Mouse (Mus musculus) cerebellum, postnatal 10 days (tissue): ENCODE results near the gene Haghl.

Source experiments
- DNase-seq, 2 experiments: peaks; one replicate each; pipeline ENCODE4 v3.0.0; 2021; ENCODE audit warnings: mixed read lengths in 2 of 2

Gene Haghl

DNA sequence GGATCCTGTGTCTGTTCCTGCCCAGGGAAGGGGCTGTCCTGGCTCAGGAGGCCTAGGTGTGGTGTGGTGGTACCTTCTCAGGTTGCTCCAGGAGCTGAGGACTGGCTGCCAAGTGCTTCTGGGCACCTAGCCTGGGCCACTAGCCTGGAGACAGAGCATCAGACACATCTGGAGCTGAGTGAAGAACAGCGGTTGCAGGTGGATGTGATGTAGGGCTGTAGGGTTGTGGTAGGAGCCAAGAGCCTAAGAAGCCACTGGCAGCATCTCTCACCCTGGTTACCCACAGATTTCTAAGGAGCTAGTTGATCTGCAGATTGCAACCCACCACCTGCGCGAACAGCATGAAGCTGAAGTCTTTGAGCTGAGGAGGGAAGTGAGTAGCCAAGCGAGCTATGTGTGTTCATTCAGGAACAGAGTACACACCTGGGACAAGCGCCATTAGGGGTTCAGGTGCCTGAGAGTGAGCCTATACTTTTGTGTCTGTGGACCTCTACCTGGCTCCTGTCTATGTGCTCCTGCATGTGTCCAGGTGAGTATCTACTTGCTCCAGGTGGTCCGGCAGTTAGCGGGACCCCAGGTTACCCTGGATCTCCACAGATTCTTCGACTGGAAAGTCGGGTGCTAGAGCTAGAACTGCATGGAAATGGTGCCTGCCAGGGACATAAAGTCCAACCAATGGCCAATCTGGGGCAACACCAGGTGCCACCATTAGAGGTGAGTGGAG lies 1.5 kb upstream of the Haghl start:
- DNase-seq = no peak

DNA sequence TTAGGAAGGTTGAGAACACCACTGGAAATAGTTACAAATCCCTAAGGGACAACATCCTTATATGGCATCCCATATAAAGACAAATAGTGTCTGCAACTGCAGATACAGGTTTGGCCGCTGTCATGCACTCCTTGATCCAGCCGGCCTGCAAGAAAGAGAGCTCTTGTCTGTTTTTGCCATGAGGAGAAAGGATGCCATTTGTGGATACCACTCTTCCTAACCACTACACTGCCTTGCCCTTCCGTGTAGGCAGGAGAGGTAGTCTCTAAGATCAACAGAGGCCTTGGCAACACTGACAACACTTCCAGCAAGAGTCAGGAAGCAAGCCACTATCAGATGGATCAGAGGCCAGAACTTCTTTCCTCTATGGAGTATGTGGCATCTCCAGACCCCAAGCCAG lies 807 bp upstream of the Haghl start, which contains the start of gene Ccdc78:
TSS of gene Ccdc78 (plus strand) at position 301 of the 400 bp plus-strand sequence.
- DNase-seq = no peak

DNA sequence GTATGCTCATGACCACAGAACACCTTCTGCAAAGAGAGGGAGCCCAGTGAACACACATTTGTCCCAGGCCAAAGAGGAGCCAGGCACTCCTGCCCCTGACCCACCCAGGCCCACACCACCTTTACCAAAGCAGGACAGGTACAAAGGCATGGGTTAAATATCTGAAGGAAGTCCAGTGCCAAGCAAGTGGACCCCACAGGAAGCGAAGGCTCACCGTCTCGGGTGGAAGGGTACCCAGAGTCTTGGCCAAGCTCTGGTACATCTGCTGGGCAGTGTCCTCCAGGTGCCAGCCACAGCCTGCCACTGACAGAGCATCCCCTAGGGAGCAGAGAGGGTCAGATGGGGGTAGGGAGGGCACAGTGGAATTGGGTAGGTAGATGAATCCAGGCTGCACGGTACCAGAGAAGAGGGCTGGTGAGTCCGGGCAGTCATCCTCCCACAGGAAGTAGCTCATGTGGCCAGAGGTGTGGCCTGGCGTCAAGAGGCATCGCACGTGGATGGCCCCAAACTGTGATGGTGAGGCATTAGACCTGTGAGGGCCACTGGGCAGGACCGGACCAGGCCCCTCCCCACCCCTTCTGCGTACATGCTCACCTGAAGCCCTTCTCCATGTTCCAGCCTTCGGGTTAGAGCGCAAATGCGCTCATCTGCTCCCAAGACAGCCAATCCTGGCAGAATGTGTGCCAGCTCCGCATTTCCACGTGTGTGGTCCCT lies 1.5 kb downstream of the Haghl start:
- DNase-seq = no peak

DNA sequence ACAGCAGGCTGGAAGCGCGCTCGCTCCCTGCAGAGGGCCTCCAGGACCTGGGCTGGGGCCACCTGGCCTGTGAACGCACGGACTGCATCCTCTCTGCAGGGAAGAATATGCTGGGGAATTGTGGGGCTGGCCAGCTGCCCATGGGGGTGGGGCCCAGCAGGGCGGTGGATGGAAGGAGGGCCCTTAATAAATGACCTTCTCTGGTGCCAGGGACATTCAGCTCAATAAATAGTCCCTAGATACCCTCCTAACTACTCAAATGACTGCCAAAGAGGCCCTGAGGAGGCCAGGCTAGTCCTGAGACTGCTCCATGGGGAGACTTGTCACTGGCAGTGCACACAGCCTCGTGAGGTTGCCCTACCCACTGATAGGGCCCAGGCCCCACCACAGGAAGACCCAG lies 2.4 kb downstream of the Haghl start:
- DNase-seq = peak in 1 of 2 experiments; percentile 63

DNA sequence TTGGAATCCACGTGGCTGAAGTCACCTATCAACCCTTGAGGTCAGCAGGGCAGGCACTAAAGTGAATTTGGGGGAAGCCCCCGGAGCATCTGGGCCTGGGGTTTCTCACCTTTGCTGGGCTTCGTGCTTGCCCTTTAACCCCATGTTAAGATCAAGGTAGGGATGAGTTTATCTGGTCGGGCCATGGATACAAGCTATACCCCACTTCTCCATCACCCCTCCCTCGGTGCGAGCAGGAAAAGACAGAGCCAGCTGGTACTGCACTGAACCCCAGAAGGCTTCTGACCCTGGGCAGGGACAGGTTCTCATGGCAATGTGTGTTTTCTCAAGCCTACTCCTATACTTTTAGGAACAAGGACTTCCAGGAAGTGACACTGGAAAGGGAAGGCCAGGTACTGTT lies 4.1 kb downstream of the Haghl start:
- no peak for DNase-seq

DNA sequence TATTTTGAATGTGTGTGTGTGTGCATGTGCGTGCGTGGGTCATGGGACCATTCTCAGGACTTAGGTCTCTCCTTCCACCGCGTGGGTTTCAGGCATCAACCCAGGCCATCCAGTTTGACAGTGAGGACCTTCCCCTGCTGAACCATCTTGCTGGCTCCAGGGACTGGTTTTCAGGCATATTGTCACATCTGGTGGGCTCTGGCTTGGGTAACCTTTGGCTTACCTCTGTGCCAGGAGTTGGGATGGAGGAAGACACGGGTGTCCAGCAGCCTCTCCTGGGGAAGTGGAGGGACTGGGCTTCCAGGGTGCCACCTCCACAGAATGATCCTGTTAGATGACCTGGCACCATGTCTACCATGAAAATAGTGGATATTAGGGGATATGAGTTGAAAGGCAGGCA lies 7.5 kb downstream of the Haghl start:
- DNase-seq = no peak

DNA sequence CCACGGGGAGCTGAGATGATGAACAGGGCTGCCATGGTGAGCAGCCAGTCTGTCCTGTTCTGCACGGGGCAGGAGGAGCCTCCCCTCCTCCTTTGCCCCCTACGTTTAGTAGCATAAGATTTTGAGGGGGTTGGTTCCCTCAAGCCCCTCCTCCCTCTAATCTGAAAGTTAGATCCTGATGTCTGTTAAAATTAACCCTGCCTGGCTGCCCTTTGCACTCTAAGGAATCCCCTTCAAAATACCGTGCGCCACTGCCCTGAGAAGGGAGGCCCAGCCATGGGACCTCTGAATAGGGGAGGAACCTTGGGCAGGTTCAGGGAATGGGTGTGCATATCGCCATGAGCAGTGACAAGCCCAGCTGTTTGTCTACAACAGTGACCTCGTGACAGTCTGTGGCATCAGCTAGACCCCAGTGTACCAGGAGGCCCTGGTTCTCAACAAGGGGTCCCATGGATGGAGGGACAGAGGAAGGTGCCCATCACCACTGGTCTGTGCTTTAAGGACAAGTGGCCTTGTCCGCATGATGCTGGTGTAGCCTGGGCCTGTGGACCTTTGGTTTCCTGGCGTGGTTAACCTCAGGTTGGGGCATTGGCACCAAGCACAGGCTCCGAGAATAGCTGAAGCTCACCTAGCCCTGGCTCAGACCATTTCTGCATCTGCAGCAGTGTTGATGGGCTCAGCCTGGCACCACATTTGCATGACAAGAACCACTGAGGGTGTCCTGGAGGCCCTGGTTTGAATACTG lies 10.0 kb downstream of the Haghl start:
- DNase-seq = no peak

DNA sequence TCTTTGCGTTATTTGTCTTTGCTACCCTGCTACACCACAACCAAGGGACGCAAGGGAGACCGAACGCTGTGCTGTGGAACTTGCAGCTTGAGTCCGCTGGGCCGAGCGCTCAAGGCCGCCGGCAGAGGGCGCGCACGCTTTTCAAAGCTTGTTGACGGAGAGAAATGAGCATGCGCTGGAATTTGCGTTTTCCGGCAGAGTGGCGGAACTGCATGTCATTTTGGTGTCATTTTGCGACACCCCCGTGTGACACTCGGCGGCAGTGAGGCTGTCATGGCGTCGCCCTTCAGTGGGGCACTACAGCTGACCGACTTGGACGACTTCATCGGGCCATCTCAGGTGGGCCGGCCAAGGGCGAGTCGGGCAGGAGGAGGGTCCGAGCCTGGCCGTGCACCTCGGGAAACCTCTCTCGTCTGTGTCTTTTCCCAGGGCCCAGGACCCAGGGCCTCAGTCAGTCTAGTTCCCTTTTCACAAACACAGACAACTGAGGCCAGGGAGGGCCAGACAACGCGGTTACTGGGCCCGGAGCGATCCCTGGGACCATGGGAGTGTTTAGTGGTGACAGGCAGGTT lies 11.8 kb downstream of the Haghl start, which contains the start of gene Narfl:
TSS of gene Narfl (plus strand) at position 228 of the 572 bp plus-strand sequence.
- DNase-seq = peak; percentile 99

DNA sequence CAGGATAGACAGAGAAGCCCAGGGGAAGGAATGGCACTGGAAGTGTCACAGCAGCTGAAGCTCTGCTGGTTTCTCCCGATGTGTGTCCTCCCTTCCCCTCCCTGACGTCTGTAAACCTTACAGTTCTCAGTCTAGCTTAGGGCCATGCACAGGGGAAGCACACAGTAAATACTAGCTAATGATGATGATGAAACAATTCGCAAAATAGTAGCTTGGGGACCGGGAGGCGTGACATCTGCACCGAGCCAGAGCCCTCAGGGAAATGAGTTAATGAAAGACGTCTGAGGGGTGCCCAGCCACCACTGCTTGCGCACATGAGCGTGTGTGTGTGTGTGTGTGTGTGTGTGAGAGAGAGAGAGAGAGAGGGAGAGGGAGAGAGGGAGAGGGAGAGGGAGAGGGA lies 16.1 kb downstream of the Haghl start:
- no peak for DNase-seq

DNA sequence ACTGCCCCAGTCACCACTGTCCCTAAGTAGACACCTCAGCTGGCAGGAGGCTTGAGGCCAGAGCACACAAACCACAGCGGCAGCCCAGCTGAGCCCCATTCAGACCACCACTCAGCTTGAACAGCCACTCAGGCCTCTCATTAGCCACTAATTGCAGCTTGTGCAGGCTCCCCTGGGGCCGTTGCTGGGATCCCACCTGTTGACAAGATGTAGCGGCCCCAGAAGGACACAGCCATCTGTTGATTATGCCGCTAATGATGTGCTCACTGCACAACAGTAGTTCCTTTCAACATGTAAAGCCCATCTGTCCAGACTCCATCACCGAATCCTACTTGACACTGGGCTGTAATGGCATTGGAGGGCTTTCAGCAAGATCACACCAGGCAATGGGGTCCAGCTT lies 19.6 kb downstream of the Haghl start:
- no peak for DNase-seq

DNA sequence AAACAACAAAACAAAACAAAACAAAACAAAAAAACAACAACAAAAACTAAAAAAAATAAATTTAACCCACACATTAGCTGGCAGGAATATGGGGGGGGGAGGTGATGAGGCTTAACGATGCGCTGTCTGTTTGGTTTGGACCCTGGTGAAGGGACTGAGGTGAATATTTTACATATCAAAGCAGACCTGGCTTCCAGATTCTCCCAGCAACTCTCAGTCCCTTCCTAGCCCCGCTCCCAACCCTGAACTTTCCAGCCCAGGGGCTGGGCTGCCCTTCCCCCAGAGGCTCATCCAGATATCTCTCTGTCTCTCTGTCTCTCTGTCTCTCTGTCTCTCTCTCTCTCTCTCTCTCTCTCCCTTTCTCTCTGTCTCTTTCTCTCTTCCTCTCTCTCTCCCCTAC lies 22.9 kb downstream of the Haghl start:
- no peak for DNase-seq

DNA sequence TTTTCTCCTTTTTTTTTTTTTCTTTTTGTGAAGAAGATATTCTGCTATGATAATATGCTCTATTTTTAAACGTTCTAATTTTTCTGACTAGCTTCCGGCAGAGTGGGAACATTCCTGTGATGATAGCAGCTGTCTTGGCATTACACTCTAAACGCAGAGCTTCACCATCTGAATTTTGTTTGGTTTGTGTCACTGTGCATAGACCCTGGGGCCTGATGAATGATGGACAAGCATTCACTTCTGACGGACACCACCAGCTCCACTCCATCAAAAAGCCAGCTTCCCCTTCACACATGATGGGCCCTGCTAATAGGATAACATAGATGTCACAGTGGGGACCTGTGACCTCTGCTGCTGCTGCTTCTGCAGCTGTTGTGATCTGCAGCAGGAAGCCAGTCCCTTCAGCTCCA lies 23.9 kb downstream of the Haghl start:
- no peak for DNase-seq

DNA sequence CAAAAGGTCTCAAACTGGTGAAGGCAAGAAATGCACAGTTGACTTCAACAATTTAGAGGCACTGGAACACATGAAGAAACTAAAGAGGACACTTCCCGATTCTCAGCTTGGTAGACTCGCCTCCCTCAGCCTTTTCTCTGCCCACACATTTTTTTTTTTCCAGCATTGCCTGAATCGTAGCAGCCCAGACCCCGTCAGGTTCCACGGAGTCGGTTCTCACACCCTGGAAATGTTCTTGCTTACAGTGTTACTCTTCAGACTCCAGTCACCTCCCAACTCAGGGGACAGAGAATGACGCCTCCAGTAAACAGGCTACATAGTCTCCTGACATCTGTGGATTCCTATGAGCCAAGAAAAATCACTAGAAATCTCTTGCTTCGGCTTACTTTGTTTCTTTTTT lies 25.3 kb downstream of the Haghl start:
- DNase-seq = no peak

DNA sequence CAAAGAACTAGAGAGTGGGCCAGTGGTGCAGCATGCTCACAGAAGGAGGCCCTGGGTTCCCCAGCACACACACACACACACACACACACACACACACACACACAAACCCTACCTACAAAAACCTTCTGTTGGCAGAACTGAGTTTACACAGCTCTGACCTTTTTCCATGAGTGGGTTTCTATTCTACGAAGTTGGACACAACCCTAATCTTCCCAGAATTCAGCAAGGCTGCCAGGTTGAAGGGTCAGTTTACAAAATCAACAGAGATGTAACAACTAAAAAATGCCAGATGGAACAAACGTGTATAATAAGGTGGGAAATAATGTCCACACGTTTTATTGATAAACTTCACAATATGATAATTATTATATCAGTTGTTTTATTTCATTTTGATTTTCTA lies 27.8 kb downstream of the Haghl start:
- DNase-seq = no peak

DNA sequence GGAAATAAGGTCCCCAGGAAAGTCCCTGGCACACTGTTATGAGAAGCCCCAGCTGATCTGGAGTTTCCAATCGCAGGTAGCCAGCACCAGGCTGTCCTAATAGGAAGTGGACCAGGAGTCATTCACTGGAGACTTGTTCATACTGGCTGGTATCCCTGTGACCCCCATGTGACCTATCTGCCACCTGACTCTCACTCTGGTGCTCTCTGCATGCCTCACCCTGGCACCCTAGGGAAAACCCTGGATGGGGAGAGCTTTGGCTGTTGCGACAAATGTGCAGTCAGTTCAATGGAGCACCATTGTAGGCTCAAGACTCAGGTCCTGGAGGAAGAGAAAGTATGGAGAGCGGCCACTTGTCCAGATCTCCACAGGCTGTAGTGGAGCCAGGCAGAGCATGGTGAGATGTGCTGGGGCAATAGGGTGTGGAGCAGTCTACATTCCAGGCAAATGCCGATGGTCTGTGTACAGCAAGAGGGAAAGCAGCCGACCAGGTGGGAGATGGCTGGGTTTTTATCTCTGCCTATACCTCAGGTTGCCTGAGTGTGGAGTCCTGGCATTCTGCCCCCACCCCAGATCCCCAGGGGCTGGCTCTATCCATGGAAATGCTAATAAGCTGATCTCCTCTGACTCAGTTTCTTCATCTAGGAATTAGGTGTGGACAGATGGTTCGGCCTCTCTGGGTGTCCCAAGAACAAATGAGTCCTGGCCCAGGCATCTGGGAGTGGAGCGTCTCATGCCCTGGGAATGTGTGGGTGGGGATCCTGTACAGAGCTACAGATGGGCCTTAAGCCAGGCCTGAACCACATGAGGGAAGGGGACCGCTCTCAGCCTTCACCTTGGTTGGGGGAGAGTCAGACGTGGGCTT lies 28.9 kb downstream of the Haghl start:
- no peak for DNase-seq

DNA sequence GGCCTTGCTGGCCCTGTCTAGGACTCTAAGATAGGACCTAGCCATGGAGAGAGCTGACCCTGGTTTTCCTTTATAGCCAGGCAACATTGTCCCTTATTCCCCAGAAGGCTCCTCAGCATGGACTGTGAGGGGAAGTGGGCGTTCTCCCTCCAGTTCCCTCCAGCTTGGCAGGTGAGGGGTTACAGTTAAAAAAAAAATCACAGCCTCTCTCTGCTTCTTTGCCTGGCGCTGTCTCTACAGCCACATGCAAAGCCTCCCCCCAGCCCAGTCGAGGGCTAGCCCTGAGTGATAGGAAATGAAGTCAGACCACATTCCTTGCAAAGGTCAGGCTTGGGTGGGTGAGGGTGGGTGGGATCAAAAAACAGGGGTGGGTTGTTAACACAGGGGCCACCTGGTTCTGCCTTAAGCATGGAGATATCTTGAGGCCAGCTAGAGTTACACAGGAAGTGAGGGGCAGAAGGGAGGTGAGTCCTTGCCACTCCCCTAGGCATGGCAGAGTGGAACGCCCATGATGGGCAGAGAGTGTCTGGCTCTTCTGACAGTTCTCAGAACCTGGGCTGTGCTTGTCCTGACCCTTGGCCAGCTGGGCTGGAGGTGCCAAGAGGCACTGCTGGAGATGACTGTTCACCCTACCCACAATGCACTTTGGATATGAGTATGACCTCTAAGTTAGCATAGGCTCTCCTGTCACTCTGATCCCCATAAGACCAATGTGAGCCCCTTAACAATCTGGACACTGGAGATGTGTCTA lies 29.7 kb downstream of the Haghl start:
- no peak for DNase-seq

DNA sequence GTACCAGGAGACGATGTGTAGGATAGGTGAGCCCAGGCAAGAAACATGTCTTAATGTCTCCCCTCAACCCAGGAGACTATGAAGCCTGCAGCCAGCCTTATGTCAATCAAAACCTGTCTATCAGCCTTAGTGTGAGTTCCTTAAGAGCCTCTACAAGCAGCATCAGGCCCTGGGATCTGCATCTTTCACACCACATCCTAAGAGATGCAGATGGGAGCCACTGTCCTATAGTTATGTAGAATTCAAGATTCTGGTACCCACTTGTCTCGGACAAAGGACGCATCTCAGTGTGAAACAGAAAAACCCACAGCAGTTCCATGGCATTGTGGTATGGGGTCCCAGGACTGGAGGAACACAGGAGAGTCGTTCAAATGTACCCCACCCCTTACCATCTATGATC lies 30.4 kb downstream of the Haghl start:
- no peak for DNase-seq

DNA sequence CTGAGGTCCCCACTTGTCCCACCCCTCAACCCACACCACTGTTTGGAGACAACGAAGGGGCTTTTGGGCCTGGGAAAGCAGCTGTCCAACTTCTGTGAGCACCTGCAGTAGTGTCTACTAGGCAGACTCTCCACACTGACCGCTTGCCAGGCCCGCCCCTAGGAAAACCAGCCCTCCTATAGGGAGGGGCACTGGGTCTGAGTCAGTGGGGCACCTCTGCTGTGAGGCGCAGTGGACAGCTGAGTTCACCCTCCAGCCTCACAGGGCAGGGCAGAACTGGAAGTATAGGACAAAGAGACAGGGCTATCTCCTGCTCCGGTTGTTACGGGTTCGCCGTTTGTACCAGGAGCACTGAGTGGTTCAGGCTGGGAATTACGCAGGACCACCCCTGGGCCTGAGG lies 31.2 kb downstream of the Haghl start, which contains the start of gene Msln:
TSS of gene Msln (minus strand) at position 138 of the 400 bp plus-strand sequence.
- DNase-seq = no peak

DNA sequence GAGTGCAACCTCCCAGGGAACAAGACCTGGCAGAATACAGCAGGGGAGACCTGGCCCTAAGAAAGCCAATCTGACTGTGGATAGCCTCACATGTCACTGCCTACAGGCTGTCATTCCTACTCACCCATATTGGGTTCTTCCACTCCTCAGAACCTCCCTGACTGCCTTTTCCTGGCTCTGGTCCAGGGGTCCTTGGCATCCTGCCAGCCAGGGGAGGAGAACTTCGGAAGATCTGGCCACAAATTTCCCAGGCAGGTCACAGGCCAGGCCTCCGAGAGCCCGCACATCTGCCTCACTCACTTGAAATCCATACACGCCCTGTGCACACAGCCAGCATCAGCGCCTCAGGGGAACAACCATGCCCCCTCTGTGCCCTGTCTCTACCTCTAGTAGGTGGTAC lies 34.0 kb downstream of the Haghl start:
- DNase-seq = peak; percentile 81 to 82

DNA sequence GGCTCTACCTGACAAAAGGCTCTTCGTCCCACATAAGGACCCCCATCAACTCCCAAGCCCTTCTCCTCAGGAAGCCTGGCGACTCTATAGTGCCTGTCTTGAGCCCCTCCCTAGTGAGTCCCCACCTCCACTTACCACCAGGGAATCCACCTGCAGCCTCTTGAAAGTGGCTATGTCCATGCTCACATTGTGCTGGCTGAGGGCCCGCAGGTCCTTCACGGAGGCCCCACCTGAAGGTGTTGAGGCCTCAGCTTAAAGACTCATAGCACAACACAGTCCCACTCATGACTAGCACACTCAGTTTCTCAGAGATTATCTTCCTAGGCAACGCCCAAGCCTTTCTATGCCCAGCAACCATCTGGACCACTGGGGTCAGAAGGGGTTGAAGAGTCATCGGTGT lies 36.2 kb downstream of the Haghl start:
- DNase-seq = no peak

DNA sequence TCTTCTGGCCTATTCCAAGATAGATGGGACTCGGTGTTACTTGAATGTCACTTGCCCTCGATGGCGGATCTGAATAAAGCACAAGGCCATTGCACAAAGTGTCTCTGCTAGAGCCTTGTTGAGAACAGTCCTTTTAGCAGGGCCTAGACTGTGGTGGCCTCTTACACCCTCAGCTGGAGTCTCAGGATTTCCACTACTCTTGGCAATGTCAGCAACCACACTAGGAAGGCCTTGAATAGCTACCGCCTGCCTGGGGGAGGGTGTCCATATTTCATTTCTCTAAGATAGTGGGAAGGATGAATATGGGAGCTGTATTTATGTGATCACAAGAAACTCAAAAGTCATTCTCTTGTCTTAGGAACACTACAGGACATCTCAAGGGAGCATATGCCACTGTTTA lies 37.2 kb downstream of the Haghl start:
- no peak for DNase-seq

DNA sequence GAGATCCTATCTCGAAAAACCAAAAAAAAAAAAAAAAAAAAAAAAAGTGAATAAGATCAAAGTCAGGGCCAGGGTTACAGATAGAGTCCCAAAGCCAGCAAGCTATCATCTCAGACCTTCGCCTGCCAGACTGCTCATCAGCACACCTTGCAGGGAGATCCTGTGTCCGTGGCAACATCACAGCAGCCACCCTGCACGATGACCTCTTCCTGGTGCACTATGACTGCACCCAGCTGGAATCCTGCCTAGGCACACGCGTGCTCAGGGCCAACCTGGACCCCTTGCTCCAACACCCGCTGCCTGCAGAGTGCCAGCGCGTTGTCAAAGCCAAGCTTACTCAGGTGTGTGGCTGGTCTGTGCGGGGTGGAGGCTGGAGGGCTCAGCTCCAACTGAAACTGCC lies 41.2 kb downstream of the Haghl start:
- no peak for DNase-seq
